Mouse (Mus musculus): ENCODE measurements around the gene Ccdc73.

GRCm38 (mm10) chr2:104996201-104996600, 128.6 kb downstream of the Ccdc73 start:
- TF ChIP-seq EP300 (IDR thresholded peaks at IDR 0.05; ENCODE audit: low read depth) (no peak), CTCF (IDR thresholded peaks at IDR 0.05; ENCODE audit: low read depth) (no peak)

Measured in heart, postnatal 0 days (tissue).